Mouse (Mus musculus) urinary bladder, postnatal 10 days (tissue): ENCODE measurements around the gene Ackr1.
"Not testable (repeated sequence)": the region's sequence is repeated elsewhere in the genome, so short reads cannot be mapped to it uniquely, and the experiment has no call there.

Experiments used
- DNase-seq: peaks from one replicate; pipeline ENCODE4 v3.0.0; 2022; ENCODE audit warnings: low spot score

The Ackr1 gene

DNA sequence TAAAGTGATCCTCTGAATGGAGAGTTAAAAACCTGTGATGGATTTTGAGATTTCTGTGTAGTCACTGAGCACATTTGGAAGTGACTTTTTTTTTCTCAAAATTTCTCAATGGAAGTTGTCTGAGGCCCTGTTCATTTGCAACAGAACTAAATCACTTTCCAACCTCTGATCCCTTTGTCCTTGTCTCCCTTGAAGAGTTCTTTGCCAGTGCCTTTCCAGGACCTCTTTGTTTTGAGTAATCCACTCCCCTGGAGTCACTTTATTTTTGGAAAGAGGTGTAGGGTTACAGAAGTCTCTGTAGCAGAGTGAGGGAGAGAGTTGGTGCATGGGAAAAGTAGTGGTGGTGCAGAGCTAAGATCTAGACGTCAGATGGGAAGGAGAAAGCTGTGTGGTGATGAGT lies 15.0 kb upstream of the Ackr1 start:
- no peak for DNase-seq

DNA sequence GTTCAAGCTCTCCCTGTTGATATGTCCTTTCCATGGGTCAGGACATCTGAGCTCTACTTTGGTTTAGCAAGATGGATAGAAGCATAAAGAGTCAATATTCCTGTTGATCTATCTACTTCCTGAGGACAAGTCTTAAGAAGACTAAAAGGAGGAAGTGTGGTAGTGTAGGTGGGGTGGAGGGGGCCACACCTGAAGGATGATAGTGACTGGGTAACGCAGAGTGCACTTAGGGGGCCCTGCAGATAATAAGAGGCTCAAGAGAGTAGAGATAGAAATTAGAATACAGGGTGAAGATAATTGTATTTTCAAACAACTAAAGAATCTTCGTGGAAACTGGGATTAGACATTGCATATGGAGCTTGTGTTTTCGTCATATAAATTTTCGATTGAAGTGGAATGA lies 11.6 kb upstream of the Ackr1 start:
- no peak for DNase-seq

DNA sequence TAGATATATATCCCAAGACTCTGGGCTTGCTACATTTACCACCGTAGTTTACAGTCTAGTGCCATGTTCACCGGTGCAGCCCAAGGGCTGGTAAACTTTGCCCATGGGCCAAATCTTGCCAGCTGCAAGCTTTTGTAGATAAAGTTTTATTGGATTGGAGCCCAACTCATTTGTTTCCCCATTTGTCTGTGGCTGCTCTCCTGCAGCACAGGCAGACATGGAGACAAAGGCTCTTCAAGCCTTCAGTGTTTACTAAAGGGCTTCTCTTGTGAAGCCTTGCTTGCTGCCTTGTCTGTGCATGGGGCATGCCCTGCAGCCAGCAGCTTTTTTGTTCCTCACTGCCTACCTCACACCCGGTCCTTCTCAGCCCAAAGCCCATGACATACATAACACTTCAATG lies 10.4 kb upstream of the Ackr1 start:
- no peak for DNase-seq

DNA sequence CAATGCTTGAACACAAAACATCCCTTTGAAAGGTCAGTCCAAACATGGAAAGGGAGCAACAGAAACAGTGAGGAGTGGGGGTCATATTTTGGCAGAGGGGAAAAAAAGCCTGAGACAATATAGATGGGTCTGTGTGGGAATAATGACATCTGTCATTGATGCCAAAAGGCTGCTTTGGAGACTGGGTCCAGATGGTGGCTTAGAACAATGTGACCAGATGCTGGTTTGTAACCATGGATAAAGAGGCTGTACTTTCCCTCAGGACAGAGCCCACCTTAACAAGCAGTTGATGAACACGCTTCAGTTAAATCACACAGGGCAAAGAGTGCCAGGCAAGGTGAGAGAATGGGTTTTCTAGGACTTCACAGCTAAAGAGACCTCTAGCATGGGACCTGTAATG lies 8.9 kb upstream of the Ackr1 start:
- no peak for DNase-seq

DNA sequence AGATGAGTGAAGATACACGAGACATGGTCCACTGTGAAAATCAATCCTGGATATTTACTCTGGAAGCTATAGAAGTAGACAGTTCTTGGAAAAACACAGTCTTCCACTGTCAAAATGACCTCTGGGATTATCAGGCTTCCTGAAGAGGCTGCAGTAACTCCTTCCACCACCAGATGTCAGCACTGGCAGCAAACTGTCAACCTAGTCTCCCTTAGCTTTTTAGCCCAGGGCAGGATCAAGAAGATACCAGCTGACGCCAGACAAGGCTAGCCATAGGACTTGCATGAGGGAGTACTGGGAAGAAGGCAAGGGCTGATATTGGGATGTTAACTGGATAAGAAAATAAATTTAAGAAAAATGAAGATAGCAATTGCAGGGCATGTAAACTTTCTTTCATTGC lies 6.0 kb upstream of the Ackr1 start:
- DNase-seq, result no peak

DNA sequence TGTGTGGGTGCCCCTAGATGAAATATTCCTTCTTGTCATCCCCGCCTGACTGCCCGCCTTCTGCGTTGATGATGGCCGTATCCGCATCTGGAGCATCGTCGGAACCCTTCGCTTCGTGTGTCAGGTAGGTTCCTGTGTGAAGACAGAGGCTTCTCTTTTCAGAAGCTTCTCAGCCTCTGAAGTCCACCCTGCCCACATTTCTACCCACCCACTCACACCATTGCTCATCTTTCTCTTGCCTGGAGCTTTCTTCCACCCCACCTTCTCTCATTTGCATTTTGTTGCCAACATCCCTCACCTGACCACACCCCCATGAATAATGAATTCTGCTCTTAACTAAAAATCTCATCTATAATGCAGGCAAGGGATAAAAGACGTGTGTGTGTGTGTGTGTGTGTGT lies 3.5 kb upstream of the Ackr1 start:
- no peak for DNase-seq

DNA sequence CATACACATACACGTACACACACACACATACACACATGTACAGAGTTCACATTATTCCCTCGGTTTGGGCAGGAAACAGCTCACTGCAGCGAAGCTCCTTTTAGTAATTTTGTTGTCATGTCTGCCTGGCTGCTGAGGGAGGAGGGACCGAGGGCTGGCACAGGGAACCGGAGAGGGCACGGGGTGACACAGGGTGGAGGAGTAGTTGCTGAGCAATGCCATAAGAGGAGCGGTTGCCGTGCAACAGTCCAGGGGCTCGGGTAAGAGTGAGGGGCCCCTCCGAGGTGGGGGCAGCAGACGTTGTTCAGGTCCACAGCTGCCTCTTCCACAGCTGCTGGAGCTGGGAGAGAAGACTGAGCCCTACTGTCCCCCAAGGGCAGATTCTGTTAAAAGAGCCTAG lies 2.4 kb upstream of the Ackr1 start:
- DNase-seq, result no peak

DNA sequence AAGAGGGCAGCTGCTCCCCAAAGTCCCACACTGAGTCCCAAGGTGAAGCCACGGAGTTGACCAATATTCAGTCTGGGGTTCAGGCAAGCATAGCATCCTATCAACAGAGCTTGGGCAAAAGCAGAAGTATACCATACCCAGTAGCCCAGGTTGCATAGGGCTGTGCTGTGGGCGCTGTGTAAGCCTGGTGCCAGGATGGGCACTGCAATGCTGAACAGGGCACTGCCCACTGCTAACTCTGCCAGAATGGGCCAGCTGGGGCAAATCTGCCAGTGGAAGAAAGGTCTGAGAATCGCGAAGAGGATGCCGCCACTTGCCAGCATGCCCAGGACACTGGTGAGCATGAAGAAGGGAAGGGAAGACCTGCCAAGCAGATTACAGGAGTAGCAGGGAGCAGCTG lies 1.1 kb downstream of the Ackr1 start:
- DNase-seq, result no peak

DNA sequence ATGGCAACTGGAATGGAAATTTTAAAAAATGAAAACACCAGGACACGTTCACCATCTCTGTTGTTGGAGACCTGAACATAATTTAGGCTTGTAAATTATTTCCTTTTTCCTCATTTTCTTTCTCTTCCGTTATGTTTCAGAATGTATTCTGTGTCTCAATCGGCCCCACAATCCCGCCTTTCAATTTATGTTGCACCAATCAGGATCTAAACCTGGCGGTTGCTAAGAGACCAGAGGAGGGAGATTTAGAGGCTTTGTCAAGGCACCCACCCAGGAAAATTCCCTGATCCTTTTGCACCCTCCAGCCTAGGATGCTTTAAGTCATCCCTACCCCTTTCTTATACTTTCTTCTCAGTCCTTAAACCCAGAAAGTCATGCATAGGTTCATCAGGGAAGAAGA lies 3.8 kb downstream of the Ackr1 start:
- DNase-seq, result no peak

DNA sequence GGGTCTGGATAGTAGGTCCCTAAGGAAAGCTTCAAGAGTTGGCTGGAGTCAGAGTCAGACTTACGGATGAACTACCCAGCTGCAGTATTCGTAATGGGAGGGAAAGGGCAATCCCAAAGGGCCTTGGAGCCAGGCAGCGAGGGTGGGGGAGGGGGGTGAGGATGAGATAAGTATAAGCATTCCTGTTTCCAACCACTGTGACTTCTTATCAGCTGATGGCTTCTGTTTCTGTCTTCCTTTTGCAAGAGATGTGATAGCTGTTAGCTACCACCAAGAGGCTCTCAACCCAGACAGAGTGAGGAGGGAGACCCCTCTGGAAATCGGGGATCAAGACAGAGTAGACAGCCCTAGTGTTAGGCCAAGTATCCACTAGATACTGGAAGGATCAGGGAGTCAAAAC lies 4.4 kb downstream of the Ackr1 start:
- no peak for DNase-seq

DNA sequence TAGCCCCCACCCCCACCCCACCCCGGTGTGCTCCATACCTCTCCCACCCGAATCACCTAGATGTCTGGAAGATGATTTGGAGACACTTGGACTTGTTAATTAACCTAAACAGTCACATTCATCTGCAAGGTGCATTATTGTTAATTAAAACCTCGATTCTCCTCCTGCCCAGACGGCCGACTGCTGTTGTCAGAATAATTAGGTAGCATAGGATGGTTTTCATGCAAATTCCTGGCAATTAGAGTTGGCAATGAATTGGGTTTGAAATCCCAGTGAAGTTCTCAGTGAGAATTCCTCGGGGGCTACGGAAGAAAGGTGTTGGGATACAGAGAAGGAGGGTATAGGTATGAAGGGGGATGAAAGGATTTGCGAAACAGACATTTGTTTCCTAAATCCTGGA lies 5.1 kb downstream of the Ackr1 start:
- no peak for DNase-seq

DNA sequence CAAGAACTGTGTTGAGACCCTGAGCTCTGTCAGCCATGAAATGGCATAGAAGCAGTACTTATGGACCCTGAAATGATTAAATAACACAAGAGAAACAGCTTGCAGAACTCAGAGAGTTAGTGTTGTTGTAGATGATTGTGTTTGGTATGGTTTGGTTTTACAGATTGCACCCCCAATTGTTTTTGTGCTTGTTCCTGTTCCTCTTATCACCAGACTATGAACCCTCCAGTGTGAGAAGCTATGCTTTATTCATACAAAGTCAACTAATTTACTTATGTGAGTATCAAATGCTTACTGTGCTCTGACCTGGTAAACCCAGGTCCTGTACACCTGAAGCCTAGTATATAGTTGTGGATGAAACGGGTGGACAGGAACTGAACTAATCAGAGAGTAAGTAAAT lies 7.0 kb downstream of the Ackr1 start:
- DNase-seq, result no peak

DNA sequence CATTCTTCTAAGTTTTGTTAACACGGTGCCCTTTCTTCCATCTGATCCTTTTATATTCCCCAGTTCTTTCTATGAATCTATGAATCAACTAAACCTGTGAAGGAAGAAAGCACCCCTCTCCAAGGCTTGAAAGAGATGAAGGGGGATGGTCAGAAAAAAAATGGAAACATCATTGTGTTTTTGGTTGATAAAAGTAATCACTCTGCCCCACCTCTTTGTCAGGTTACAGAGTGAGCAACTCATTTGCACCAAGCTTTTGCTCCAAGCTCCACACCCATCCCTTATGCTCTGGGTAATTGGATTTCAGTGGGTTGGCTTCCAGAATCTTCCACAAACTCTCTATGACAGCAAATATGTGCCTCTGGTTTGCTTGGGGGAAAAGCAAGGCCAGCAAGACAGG lies 8.2 kb downstream of the Ackr1 start:
- DNase-seq, result no peak

DNA sequence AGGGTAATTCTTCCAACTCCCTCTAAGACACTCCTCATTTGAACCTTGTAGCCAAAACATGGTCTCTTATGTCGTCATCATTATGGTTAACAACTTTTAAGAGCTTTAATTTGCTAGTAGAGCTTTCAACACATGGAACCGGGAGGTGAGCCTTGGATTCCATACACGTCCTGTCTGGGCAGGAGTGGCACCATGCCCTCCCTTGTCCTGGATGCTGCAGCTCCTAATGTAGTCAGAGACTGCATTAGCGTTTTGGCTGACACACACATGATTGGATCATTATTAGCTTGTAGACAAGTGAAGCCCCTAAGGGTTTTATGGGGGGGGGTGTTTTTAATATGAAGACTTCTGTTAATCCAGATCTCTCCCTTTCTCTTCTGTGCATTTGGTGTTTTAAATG lies 8.6 kb downstream of the Ackr1 start:
- no peak for DNase-seq

DNA sequence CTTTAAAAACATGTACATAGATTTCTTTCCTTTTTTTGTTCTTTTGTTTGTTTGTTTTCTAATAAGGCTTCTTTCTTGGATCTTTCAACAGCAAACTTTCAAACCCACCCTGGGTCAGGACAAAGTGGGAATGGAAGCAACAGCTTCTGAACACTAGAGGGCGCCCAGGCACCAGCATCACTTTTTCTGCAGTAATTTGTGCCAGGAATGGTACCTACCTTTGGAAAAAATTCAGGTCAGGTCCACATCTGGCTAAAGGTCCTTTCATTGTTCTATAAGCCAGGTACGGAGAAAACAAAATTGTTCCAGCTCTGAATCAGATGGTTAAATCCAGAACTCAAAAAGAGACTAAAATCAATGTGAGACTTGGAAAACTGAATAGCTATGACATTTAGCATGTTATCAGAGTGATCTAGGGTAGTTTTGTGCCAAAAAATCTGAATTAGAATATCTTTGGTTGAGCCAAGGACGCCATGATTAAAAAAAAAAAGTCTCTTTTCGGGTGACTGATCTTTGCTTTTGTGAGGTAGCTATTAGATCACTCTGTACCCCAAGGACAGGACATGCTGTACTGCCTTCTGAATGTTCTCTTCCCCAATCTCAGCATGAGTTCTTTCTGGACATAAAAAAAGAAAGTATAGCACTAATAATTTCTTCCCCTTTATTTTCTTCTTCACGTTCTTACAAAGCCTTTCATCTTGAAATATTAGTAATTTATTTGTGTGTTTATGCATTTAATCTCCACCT lies 9.5 kb downstream of the Ackr1 start:
- no peak for DNase-seq

DNA sequence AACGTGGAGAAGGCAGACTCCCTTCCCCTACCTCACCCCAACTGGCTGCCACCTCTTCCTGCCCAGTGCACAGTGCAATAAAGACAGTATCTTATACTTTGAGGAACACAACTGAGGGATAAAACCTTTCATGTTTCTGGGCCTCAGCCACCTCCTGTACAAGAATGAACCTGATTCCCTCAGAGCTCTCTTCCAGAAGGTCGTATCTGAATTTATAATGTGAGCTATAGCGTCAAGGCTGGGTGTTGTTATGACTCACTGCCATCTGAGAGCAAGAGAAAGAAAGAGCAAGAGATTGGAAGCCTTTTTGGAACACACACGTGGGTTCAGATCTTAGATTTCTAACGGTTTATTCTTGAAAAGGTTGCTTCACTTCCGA lies 11.3 kb downstream of the Ackr1 start:
- no peak for DNase-seq

DNA sequence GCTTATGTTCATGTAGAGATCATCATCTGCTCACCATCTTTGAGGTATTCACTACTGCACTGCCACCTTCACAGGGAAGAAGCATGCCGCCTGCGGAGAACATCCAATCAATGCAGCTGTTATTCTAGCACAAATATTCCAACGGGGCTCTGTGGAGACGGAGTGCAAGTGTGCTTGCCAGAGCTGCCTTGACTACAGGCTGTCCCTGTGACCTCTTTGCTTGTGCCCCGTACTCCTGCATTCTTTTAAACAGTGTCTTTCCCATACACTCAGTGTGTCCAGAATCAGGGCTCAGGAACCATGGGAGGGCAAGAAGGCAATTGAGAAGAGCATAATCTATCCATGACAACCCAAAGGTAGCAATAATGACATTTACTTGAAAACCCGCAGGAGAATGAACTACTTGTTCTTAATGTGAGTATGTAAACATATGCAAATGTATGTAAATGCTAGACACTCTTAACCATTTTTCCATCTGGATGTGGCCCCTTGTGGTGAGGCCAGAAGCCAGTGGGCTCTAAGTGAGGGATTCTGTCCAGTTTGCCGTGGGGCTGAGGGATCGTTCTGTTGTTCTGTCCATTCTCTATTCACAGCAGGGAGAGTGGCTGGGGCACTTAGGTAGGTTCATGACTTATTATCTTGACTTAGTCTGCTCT lies 11.8 kb downstream of the Ackr1 start:
- DNase-seq, result no peak

DNA sequence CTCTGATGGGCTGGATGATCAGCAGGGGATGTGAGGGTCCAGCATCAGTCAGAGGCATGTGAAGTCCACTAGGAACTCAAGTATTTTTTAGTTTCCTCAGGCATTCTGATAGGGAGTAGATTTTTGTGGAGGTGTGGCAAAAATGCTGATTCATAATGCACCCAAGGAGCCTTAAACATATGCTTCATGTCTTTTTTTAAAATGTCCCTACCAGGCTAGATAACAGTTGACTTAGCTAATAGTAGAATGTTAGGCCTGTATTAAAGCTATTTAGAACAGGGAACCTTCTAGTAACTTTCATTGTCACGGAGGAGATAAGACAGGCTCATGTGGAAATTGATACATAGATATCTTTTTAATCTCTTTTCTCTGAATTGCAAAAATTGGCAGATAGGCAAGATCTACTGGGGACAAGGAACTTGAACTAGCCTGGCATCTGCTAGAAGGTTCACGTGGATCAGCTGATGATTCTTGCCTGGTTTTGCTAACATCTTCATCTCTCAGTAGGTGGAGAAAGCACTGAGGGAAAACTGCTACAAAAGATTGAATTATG lies 15.5 kb downstream of the Ackr1 start:
- DNase-seq, result no peak

DNA sequence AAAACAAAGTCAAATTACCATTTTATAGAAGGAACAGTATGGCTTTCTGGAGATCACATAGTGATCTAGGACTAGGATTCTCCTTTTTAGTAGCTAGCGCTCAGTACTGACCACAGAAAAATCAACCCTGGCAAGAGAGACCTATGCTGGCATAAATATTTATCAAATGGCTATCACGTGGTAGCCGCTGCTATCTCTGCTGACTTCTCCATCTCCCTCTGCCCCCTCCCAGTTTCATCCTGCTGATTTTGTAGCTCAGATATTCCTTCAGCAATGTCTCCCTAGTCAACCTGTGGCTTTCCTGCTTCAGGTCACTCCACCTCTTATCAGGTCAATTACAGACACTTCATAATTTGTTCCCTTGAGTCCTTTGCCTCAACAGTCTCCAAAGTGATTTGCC lies 17.8 kb downstream of the Ackr1 start:
- DNase-seq, result no peak

DNA sequence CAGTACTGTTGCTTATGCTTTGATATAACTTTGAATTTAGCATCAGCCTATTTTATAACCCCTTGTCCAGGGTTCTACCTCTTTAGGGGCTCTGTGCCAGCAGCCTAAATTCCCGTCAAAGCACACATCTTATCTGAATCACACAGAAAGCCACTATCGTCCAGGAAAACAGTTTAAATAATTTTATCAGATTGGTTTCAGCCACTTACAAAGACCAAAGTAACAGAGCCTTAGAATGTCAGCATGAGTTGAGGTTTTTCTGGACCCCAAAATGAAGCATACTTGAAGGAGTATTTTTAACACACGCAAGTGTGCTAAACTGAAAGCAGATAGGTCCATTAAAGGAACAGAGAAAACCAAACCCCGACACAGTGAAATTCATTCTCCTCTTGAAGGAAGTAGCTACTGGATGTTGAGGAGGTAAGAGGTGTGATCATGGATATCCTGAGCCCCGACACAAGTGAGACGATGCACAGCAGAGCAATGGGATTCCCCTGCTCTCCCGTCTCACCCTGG lies 20.0 kb downstream of the Ackr1 start:
- not testable (repeated sequence) for DNase-seq

DNA sequence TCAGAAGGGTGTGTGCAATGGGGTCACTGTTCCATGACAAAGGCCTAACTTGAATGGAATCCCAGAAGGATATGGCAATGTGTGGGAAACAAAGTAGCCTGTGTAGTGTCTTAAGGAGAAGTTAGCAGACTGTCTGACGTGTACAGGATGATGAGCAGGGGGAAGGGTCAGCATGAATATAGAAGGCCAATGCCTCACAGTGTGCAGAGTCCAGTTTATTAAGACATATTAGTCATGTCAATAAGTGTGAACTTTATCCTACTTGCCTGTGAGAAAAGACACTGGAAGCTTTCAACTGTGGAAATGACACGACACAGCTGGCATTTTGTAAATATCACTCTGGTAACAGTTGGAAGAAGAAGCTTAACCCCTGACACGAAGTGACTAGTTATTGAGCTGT lies 30.8 kb downstream of the Ackr1 start:
- not testable (repeated sequence) for DNase-seq
